Mouse (Mus musculus): ENCODE data around the gene Olfm1. TPM values are rescaled to one million over a fixed set of nuclear protein-coding genes. Genes with fewer than 3 reads are reported as not detected.

Gene Olfm1
- polyA plus RNA-seq, 1 experiment from 2014 or later, result 227 TPM

- no peaks in the 10 kb centered on the region for H3K36me3 ChIP-seq (ENCODE audit: control insufficient read depth, insufficient read depth)
- H3K9ac ChIP-seq (replicated peaks; ENCODE audit: low read depth, low read length), result no peak overlapping the region
- no peak for ATAC-seq
- WGBS, result 85% methylated on average over 17 of the region's 17 CpGs
- H3K9me3 ChIP-seq (ENCODE audit: control insufficient read depth, low read length), result no peaks in the 10 kb centered on the region
- H3K4me1 ChIP-seq (replicated peaks; ENCODE audit: control insufficient read depth, insufficient read depth, low read length), result no peaks in the 10 kb centered on the region
- no peak overlapping the region for H3K4me2 ChIP-seq (ENCODE audit: low read length)
- H3K27ac ChIP-seq (ENCODE audit: low read length), result no peak overlapping the region
- no peak overlapping the region for H3K4me3 ChIP-seq (replicated peaks; ENCODE audit: low read length)
- no peaks in the 10 kb centered on the region for H3K27me3 ChIP-seq (replicated peaks; ENCODE audit: control insufficient read depth, insufficient read depth, low read length)
These were observed 48.9 kb downstream of the Olfm1 start for GRCm38 (mm10) chr2:28241520-28242221.

GRCm38 (mm10) chr2:28242222-28242543 is 49.4 kb downstream of the Olfm1 start:
- Histone ChIP-seq H3K4me3 (replicated peaks; ENCODE audit: low read length) (no peak overlapping the region), H3K9ac (replicated peaks; ENCODE audit: low read depth, low read length) (no peak overlapping the region), H3K36me3 (ENCODE audit: control insufficient read depth, insufficient read depth) (no peaks in the 10 kb centered on the region), H3K4me2 (ENCODE audit: low read length) (no peak overlapping the region), H3K27ac (ENCODE audit: low read length) (no peak overlapping the region), H3K4me1 (replicated peaks; ENCODE audit: control insufficient read depth, insufficient read depth, low read length) (no peaks in the 10 kb centered on the region), H3K9me3 (ENCODE audit: control insufficient read depth, low read length) (no peaks in the 10 kb centered on the region), H3K27me3 (replicated peaks; ENCODE audit: control insufficient read depth, insufficient read depth, low read length) (no peaks in the 10 kb centered on the region)
- no peak for ATAC-seq
- WGBS, result 85% methylated on average over 5 of the region's 5 CpGs

GRCm38 (mm10) chr2:28244667-28245395 is 52.0 kb downstream of the Olfm1 start:
- 68% methylated on average over 8 of the region's 8 CpGs for WGBS
- Histone ChIP-seq H3K27ac (ENCODE audit: low read length) (no peak overlapping the region), H3K4me1 (replicated peaks; ENCODE audit: control insufficient read depth, insufficient read depth, low read length) (no peaks in the 10 kb centered on the region), H3K27me3 (replicated peaks; ENCODE audit: control insufficient read depth, insufficient read depth, low read length) (no peaks in the 10 kb centered on the region), H3K4me2 (ENCODE audit: low read length) (no peak overlapping the region), H3K9ac (replicated peaks; ENCODE audit: low read depth, low read length) (no peak overlapping the region), H3K4me3 (replicated peaks; ENCODE audit: low read length) (no peak overlapping the region), H3K36me3 (ENCODE audit: control insufficient read depth, insufficient read depth) (no peaks in the 10 kb centered on the region), H3K9me3 (ENCODE audit: control insufficient read depth, low read length) (no peaks in the 10 kb centered on the region)
- ATAC-seq, result no peak

GRCm38 (mm10) chr2:28246110-28246653 is 53.4 kb downstream of the Olfm1 start:
- no peaks in the 10 kb centered on the region for H3K27me3 ChIP-seq (replicated peaks; ENCODE audit: control insufficient read depth, insufficient read depth, low read length)
- H3K36me3 ChIP-seq (ENCODE audit: control insufficient read depth, insufficient read depth), result no peaks in the 10 kb centered on the region
- no peaks in the 10 kb centered on the region for H3K4me1 ChIP-seq (replicated peaks; ENCODE audit: control insufficient read depth, insufficient read depth, low read length)
- H3K27ac ChIP-seq (ENCODE audit: low read length), result no peak overlapping the region
- 76% methylated on average over 5 of the region's 5 CpGs for WGBS
- no peak overlapping the region for H3K9ac ChIP-seq (replicated peaks; ENCODE audit: low read depth, low read length)
- no peak overlapping the region for H3K4me2 ChIP-seq (ENCODE audit: low read length)
- H3K4me3 ChIP-seq (replicated peaks; ENCODE audit: low read length), result no peak overlapping the region
- no peaks in the 10 kb centered on the region for H3K9me3 ChIP-seq (ENCODE audit: control insufficient read depth, low read length)
- no peak for ATAC-seq

DNA sequence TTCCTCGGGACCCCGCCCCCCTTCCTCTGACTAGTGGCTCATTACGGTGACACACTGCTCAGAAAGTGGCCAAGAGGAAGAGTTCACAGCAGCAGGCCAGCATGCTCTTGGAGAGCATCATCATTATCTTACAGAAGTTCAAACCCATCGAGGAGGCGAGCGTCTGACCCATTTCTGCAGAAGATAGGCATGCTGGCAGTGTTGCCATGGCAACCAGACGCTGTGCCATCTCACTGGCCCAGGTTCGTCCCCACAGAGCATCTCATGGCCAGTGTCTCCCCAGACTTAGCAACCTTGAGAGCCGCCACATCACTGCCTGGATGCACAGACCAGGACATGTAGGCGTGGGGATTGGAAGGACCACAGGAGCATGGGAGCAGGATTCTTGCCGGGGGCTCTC is 54.3 kb downstream of the Olfm1 start:
- no peak for ATAC-seq
- no peaks in the 10 kb centered on the region for H3K36me3 ChIP-seq (ENCODE audit: control insufficient read depth, insufficient read depth)
- 66% methylated on average over 11 of the region's 11 CpGs for WGBS

GRCm38 (mm10) chr2:28252554-28252953 is 59.8 kb downstream of the Olfm1 start:
- H3K27ac ChIP-seq (ENCODE audit: low read length), result no peak overlapping the region
- H3K9ac ChIP-seq (replicated peaks; ENCODE audit: low read depth, low read length), result no peak overlapping the region
- H3K4me1 ChIP-seq (replicated peaks; ENCODE audit: control insufficient read depth, insufficient read depth, low read length), result no peaks in the 10 kb centered on the region
- no peak overlapping the region for H3K4me3 ChIP-seq (replicated peaks; ENCODE audit: low read length)
- no peaks in the 10 kb centered on the region for H3K9me3 ChIP-seq (ENCODE audit: control insufficient read depth, low read length)
- 54% methylated on average over 4 of the region's 4 CpGs for WGBS
- no peak for ATAC-seq
- H3K4me2 ChIP-seq (ENCODE audit: low read length), result no peak overlapping the region
- no peaks in the 10 kb centered on the region for H3K36me3 ChIP-seq (ENCODE audit: control insufficient read depth, insufficient read depth)
- no peaks in the 10 kb centered on the region for H3K27me3 ChIP-seq (replicated peaks; ENCODE audit: control insufficient read depth, insufficient read depth, low read length)

More for the DNA sequence above, 54.3 kb downstream of the Olfm1 start:
- H3K27me3 ChIP-seq (replicated peaks; ENCODE audit: control insufficient read depth, insufficient read depth, low read length), result no peaks in the 10 kb centered on the region
- no peak overlapping the region for H3K4me3 ChIP-seq (replicated peaks; ENCODE audit: low read length)
- H3K9ac ChIP-seq (replicated peaks; ENCODE audit: low read depth, low read length), result no peak overlapping the region
- H3K27ac ChIP-seq (ENCODE audit: low read length), result no peak overlapping the region
- H3K9me3 ChIP-seq (ENCODE audit: control insufficient read depth, low read length), result no peaks in the 10 kb centered on the region
- H3K4me1 ChIP-seq (replicated peaks; ENCODE audit: control insufficient read depth, insufficient read depth, low read length), result no peaks in the 10 kb centered on the region
- H3K4me2 ChIP-seq (ENCODE audit: low read length), result no peak overlapping the region

GRCm38 (mm10) chr2:28256029-28256428 is 63.2 kb downstream of the Olfm1 start:
- Histone ChIP-seq H3K4me2 (ENCODE audit: low read length) (no peak overlapping the region), H3K27ac (ENCODE audit: low read length) (no peak overlapping the region), H3K9me3 (ENCODE audit: control insufficient read depth, low read length) (no peaks in the 10 kb centered on the region), H3K9ac (replicated peaks; ENCODE audit: low read depth, low read length) (no peak overlapping the region), H3K4me1 (replicated peaks; ENCODE audit: control insufficient read depth, insufficient read depth, low read length) (no peaks in the 10 kb centered on the region), H3K27me3 (replicated peaks; ENCODE audit: control insufficient read depth, insufficient read depth, low read length) (no peaks in the 10 kb centered on the region), H3K36me3 (ENCODE audit: control insufficient read depth, insufficient read depth) (no peaks in the 10 kb centered on the region), H3K4me3 (replicated peaks; ENCODE audit: low read length) (no peak overlapping the region)
- 96% methylated on average over 7 of the region's 7 CpGs for WGBS
- no peak for ATAC-seq

DNA sequence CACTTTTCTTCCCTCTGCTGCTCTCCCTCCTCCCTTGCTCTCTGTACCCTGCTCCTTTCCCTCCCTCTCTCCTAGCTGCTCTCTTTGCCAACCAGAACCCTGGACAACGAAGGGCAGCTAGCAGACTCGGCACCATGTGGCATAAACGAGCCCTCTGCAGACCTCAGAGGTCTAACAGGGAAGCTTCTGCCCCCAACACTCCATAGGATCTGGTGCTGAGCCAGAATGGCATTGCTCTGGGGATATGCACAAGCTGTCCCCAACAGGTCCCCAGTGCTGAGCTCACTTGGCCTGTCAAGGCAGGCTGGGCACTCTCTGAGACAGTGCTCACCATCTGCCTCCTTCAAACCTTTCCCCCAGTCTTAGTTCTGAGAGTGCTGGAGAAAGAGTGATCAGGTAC is 68.6 kb downstream of the Olfm1 start:
- Histone ChIP-seq H3K4me3 (replicated peaks; ENCODE audit: low read length) (no peak overlapping the region), H3K27me3 (replicated peaks; ENCODE audit: control insufficient read depth, insufficient read depth, low read length) (no peaks in the 10 kb centered on the region)
- 45% methylated on average over 3 of the region's 3 CpGs for WGBS

GRCm38 (mm10) chr2:28267776-28268275 is 75.0 kb downstream of the Olfm1 start:
- peaks cover 7% of the 10 kb centered on the region for H3K4me1 ChIP-seq (replicated peaks; ENCODE audit: control insufficient read depth, insufficient read depth, low read length)
- no peaks in the 10 kb centered on the region for H3K27me3 ChIP-seq (replicated peaks; ENCODE audit: control insufficient read depth, insufficient read depth, low read length)
- H3K9ac ChIP-seq (replicated peaks; ENCODE audit: low read depth, low read length), result no peak overlapping the region
- no peak overlapping the region for H3K4me3 ChIP-seq (replicated peaks; ENCODE audit: low read length)
- WGBS, result 92% methylated on average over 3 of the region's 3 CpGs
- H3K27ac ChIP-seq (ENCODE audit: low read length), result no peak overlapping the region
- ATAC-seq, result no peak
- no peaks in the 10 kb centered on the region for H3K36me3 ChIP-seq (ENCODE audit: control insufficient read depth, insufficient read depth)
- no peak overlapping the region for H3K4me2 ChIP-seq (ENCODE audit: low read length)
- H3K9me3 ChIP-seq (ENCODE audit: control insufficient read depth, low read length), result no peaks in the 10 kb centered on the region

More for the DNA sequence above, 68.6 kb downstream of the Olfm1 start:
- no peaks in the 10 kb centered on the region; the same call in 1 of the 2 replicates for H3K4me1 ChIP-seq (replicated peaks; ENCODE audit: control insufficient read depth, insufficient read depth, low read length)
- H3K36me3 ChIP-seq (ENCODE audit: control insufficient read depth, insufficient read depth), result no peaks in the 10 kb centered on the region
- no peak overlapping the region for H3K9ac ChIP-seq (replicated peaks; ENCODE audit: low read depth, low read length)
- no peak overlapping the region for H3K27ac ChIP-seq (ENCODE audit: low read length)
- H3K4me2 ChIP-seq (ENCODE audit: low read length), result no peak overlapping the region
- no peak for ATAC-seq
- H3K9me3 ChIP-seq (ENCODE audit: control insufficient read depth, low read length), result no peaks in the 10 kb centered on the region

All from forebrain, embryonic 16.5 days (tissue).